Mouse (Mus musculus) megakaryocyte, embryonic 14.5 days (primary cell): ENCODE measurements at regions not wholly inside any gene's neighbourhood (a gene's known extent, or its start where the extent isn't known, plus 50 kb on each side); places are given as distances from the start of the nearest gene placed in this dataset.
"Not testable (repeated sequence)": the region's sequence is repeated elsewhere in the genome, so short reads cannot be mapped to it uniquely, and the experiment has no call there.

Source experiments
- FLI1 ChIP-seq: IDR thresholded peaks from 2 replicates; pipeline ENCODE4 v1.6.1; 2012; ENCODE audit warnings: low read length, inconsistent platforms, mixed read lengths
- GATA1 ChIP-seq: IDR thresholded peaks from 3 replicates; pipeline ENCODE4 v1.6.1; 2012; ENCODE audit warnings: mixed read lengths, low read length, inconsistent platforms, borderline replicate concordance

GRCm38 (mm10) chr3:57970614-57971013 lies 122.7 kb upstream of the Pfn2 start:
- not testable (repeated sequence) for TF ChIP-seq FLI1, GATA1
